Mouse (Mus musculus): ENCODE data around the gene Caprin1.

- no peak for TF ChIP-seq CTCF (IDR thresholded peaks at IDR 0.05; ENCODE audit: low read depth, low read length)
- no peak for TF ChIP-seq POLR2A (IDR thresholded peaks at IDR 0.05; ENCODE audit: extremely low read depth, insufficient read depth, low read length)
Measured at GRCm38 (mm10) chr2:103843321-103843720, 45.9 kb upstream of the Caprin1 start.
